Mouse (Mus musculus) lung, embryonic 14.5 days (tissue): ENCODE measurements around the gene Robo1. TPM values are rescaled to one million over a fixed set of nuclear protein-coding genes. Genes with fewer than 3 reads are reported as not detected.

ENCODE experiments used
- ATAC-seq: fragments of 200-750 bp; cut with Nextera tagmentation; 2 replicates; pipeline ENCODE4 v1.8.0; 2017; ENCODE audit warnings: mild to moderate bottlenecking, moderate TSS enrichment, moderate library complexity; ENCODE audit not compliant: insufficient read depth
- DNase-seq: peaks from one replicate; pipeline ENCODE4 v3.0.0-alpha.2; 2015
- H3K27ac ChIP-seq: fragments of 300-500 bp; sonication (generic); 2 replicates; pipeline ENCODE4 v1.5.1; 2014; ENCODE audit warnings: low read depth, mild to moderate bottlenecking, moderate library complexity
- H3K27me3 ChIP-seq: fragments of 300-500 bp; sonication (generic); 2 replicates; pipeline ENCODE4 v1.6.1; 2014; ENCODE audit warnings: low read length, control low read depth; ENCODE audit not compliant: insufficient read depth
- H3K36me3 ChIP-seq: fragments of 300-500 bp; sonication (generic); 2 replicates; pipeline ENCODE4 v1.6.1; 2014; ENCODE audit warnings: control low read depth; ENCODE audit not compliant: insufficient read depth
- H3K4me1 ChIP-seq: fragments of 300-500 bp; sonication (generic); 2 replicates; pipeline ENCODE4 v1.6.1; 2014; ENCODE audit warnings: antibody characterized with exemption, control low read depth; ENCODE audit not compliant: insufficient read depth
- H3K4me2 ChIP-seq: fragments of 300-500 bp; sonication (generic); 2 replicates; pipeline ENCODE4 v1.6.1; 2014; ENCODE audit warnings: mild to moderate bottlenecking
- H3K4me3 ChIP-seq: fragments of 300-500 bp; sonication (generic); 2 replicates; pipeline ENCODE4 v1.5.1; 2014; ENCODE audit warnings: low read depth, low read length
- H3K9ac ChIP-seq: fragments of 300-500 bp; sonication (generic); 2 replicates; pipeline ENCODE4 v1.6.1; 2014
- H3K9me3 ChIP-seq: fragments of 300-500 bp; sonication (generic); 2 replicates; pipeline ENCODE4 v1.6.1; 2016; ENCODE audit warnings: low read depth, low read length, control low read depth
- CTCF ChIP-seq: IDR thresholded peaks from 2 replicates; pipeline ENCODE4 v1.5.1; 2016; ENCODE audit warnings: antibody characterized with exemption, low read depth
- WGBS: fragments of 180-500 bp; shearing (Covaris S2); extraction: QIAGEN DNeasy Blood & Tissue Kit; methylation state at CpG from one replicate; pipeline ENCODE4 v1.1.7; 2014; 5-methylcytosine and 5-hydroxymethylcytosine counted together
- polyA plus RNA-seq: library from polyadenylated mRNA; unstranded; fragments of >200 nt; fragmentation: Nextera tagmentation; extraction: Ambion mirVana; gene quantifications from 2 replicates; pipeline ENCODE4 v1.2.1, GENCODE M21; 2014

Gene Robo1
- polyA plus RNA-seq, 1 experiment from 2014 or later: 38.6 TPM

DNA sequence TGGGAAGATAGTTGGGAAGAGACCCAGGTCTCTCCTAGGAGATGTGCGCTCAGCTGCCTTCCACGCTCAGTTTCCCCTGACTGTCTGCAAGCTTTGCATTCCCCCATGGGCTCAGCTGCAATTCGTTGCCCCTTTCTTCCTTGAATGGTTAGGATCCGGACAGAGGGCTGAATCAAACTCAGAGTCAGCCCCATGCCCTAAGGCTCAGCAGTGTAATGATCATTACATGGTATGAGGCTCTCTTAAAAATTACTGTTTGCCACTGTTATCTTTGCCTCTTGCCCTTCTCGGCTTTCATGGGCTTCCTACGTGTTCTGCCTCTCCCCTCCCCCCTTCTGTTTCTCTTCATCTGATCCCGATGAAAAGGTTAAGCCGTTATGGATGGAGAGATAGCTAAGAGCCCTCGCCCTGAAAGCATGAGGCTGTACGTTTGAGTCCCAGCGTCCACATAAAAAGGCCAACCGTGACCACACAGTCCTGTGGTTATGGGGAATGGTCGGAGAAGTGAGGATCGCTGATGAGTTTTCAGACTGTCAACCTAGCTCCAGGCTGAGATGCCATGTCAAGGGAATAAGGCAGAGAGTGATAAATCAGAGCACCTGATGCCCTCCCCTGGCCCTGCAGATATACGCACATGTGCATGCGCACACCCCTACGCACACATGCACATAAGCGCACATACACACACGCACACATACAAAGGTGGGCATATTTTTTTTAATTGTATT is 668.9 kb downstream of the Robo1 start:
- 67% methylated on average over 19 of the region's 19 CpGs for WGBS
- Histone ChIP-seq H3K4me1 (no peaks in the 10 kb centered on the region), H3K4me2 (no peak overlapping the region), H3K9me3 (no peaks in the 10 kb centered on the region), H3K9ac (no peak overlapping the region), H3K36me3 (peaks cover 17% of the 10 kb centered on the region), H3K27ac (no peak overlapping the region), H3K27me3 (no peaks in the 10 kb centered on the region), H3K4me3 (no peak overlapping the region)
- ATAC-seq (no peak), DNase-seq (no peak)
- no peak for TF ChIP-seq CTCF

DNA sequence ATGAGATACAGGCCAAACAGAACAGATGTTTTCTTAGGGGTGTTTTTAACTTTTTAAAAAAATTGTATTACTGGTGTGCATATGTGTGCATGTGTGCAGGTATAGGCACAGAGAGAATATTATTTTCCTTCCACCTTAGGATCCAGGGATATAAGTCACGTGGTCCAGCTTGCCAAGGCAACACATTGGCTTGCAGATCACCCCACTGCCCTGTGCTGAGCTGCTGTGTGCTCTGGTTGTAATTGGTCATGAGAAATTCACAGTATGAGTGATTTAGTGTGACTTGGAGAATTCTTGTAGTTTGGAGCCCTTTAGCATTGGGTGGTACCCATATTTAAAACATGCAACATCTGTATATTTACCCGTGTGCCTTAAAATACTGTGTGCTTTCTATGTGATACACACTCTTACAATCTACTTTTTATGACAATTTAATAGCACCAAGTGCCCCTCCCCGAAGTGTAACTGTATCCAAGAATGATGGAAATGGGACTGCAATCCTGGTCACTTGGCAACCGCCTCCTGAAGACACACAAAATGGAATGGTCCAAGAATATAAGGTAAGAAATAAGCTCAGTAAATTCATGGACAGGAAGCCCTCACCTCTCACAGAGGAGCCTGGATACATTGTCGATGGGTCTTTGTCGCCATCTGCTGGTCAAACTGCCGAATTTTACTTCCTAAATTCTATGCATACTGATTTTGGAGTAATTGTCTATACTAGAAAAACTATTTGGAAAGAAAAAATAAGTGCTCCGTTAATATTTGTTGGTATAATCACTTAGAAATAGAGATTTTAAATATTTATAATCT is 671.5 kb downstream of the Robo1 start:
- H3K4me3 ChIP-seq: no peak overlapping the region
- no peak overlapping the region for H3K4me2 ChIP-seq
- 27% methylated on average over 8 of the region's 8 CpGs for WGBS
- H3K9ac ChIP-seq: no peak overlapping the region
- ATAC-seq (peak; percentile 72), DNase-seq (peak; percentile 91)
- H3K27me3 ChIP-seq: no peaks in the 10 kb centered on the region
- H3K36me3 ChIP-seq: peaks cover 11% of the 10 kb centered on the region; the same call in 1 of the 2 replicates
- TF ChIP-seq CTCF: peak; percentile 80
- no peaks in the 10 kb centered on the region for H3K9me3 ChIP-seq
- H3K4me1 ChIP-seq: no peaks in the 10 kb centered on the region
- H3K27ac ChIP-seq: no peak overlapping the region

DNA sequence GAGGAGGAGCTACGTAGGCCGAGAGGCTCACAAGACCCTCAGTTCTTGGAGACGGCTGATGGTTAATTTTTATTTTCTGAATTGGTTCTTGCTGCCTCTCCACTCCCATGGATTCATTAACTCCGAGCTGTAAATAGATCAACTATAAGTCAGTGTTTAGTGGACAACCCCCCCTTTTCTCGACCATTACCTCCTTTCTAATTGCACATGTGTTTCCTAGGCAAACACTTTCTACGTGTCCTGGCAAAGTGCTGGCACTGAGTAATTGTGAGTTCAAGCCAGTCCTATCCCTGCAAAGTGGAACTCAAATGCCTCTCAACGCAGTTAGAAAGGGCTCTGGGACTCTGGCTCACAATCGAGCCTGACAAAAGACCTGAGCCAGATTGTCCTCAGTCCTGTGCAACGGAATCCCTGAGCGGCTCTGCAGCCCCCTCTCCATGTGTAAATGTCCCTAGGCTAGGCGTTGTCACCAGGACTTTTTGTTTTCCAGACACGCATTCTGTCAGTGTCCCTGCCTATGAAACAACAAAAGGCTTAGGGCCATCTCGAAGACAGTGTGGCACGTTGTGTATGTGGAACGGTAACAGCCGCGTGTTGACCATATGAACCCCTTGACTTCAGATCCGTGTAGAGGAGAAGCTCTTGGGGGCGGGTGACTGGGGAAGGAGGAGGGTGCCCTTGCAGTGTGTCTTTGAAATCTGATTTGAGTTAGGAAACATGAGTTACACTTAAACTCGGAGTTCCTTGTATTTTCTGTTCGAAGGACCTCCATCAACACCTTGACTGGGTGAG is 682.5 kb downstream of the Robo1 start:
- Histone ChIP-seq H3K27me3 (no peaks in the 10 kb centered on the region), H3K9ac (no peak overlapping the region), H3K4me1 (no peaks in the 10 kb centered on the region), H3K4me2 (no peak overlapping the region), H3K9me3 (no peaks in the 10 kb centered on the region), H3K27ac (no peak overlapping the region), H3K4me3 (no peak overlapping the region), H3K36me3 (peaks cover 2% of the 10 kb centered on the region; the same call in 1 of the 2 replicates)
- no peak for DNase-seq
- ATAC-seq: no peak
- no peak for TF ChIP-seq CTCF
- 85% methylated on average over 21 of the region's 21 CpGs for WGBS

DNA sequence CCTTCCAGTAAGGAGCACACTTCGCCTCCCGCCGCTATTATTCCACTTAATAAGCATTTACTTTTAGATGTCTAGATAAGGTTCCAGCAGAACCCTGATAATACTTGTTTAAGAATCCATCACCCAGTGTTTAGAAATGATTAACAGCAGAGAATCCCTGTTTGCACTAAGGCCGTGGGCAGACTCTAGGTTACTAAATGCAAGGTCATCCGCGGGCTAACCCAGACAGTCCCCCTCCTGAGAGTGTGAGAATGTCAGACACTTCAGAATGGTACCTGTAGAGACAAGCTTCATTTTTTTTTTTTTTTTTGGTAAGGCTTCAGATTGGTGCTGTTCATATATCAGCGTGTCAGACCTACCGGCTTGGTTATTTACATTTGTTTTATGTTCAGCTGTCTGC is 685.1 kb downstream of the Robo1 start:
- Histone ChIP-seq H3K4me2 (no peak overlapping the region), H3K9ac (no peak overlapping the region), H3K9me3 (no peaks in the 10 kb centered on the region), H3K27me3 (no peaks in the 10 kb centered on the region), H3K36me3 (0 out of 2 replicates have a peak, but pooled peaks cover 2% of the 10 kb centered on the region), H3K27ac (no peak overlapping the region), H3K4me3 (no peak overlapping the region), H3K4me1 (no peaks in the 10 kb centered on the region)
- DNase-seq (peak; percentile 13), ATAC-seq (peak; percentile 74; the same call in 1 of the 2 replicates)
- 26% methylated on average over 8 of the region's 8 CpGs for WGBS
- no peak for TF ChIP-seq CTCF

DNA sequence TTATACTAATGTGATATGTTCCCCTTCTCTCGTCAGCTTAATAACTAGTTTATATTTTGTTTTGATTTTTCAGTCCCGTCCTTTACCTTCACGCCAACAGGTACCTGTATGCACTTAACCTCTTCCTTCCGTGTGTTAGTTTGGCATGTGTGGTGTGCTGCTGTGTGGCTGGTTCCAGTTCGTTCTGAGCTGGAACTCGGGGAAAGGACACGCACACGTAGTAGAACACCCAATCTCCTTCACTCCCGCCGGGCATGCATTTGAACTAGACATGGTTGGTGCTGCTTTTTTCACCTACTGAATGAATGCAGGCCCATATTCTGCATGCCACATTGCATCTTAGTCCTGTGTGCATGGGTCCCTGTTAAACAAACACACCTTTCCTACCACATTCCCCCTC is 685.5 kb downstream of the Robo1 start:
- no peak overlapping the region for H3K4me3 ChIP-seq
- DNase-seq (no peak), ATAC-seq (peak; percentile 41; the same call in 1 of the 2 replicates)
- H3K27me3 ChIP-seq: no peaks in the 10 kb centered on the region
- H3K4me2 ChIP-seq: no peak overlapping the region
- H3K4me1 ChIP-seq: no peaks in the 10 kb centered on the region
- H3K9ac ChIP-seq: no peak overlapping the region
- no peak for TF ChIP-seq CTCF
- H3K9me3 ChIP-seq: no peaks in the 10 kb centered on the region
- H3K27ac ChIP-seq: no peak overlapping the region
- no peaks in the 10 kb centered on the region; the same call in 1 of the 2 replicates for H3K36me3 ChIP-seq
- WGBS: 46% methylated on average over 10 of the region's 10 CpGs

DNA sequence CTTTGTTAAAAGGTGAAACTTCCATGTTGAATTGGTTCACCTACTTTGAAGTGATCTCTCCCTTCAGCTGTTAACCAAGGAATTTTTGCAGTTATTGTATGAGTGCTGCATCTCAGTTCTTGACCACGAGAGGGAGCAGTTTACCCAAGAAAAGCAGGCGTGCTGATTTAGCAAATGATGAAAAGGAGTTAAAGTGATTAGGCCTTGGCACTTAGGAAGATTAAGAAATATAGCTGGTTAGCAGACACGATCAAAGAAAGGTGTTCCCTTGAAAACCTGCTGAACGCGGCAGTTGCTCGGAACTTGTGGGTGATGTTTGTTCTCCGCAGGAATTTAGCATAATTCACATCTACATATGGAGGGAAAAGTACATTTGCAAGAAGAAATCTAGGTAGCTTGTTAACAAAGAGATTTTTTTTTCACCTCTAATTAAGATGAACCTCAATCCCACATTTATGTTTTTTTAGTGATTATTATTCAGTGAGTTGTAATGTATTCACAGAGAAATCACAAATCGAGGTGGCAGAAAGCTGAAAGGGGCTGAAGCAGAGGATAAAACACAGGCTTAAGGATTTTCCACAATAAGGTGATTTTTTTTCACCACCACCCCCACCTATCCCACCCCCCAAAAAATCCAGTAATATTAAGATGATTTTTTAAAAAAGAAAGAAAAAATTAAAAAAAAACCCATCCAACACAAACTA is 687.3 kb downstream of the Robo1 start:
- Histone ChIP-seq H3K27ac (no peak overlapping the region), H3K9ac (no peak overlapping the region), H3K27me3 (no peaks in the 10 kb centered on the region), H3K36me3 (no peaks in the 10 kb centered on the region; the same call in 1 of the 2 replicates), H3K9me3 (no peaks in the 10 kb centered on the region), H3K4me2 (no peak overlapping the region), H3K4me3 (no peak overlapping the region), H3K4me1 (no peaks in the 10 kb centered on the region)
- TF ChIP-seq CTCF: peak; percentile 90
- peak; percentile 86 for DNase-seq
- ATAC-seq: no peak
- 26% methylated on average over 8 of the region's 8 CpGs for WGBS
